Mouse (Mus musculus) thymus, adult 2 months (tissue): ENCODE measurements around the gene Dnpep. TPM values are rescaled to one million over a fixed set of nuclear protein-coding genes. Genes with fewer than 3 reads are reported as not detected.

ENCODE experiments used
- DNase-seq: peaks from one replicate; pipeline ENCODE4 v3.0.0; 2021
- H3K27ac ChIP-seq: fragments of 200-500 bp; 2 replicates; pipeline ENCODE4 v1.5.1; 2012; ENCODE audit warnings: low read length, control low read depth; ENCODE audit not compliant: control insufficient read depth, insufficient read depth
- H3K27me3 ChIP-seq: fragments of 200-500 bp; 2 replicates; pipeline ENCODE4 v1.6.1; 2012; ENCODE audit warnings: mild to moderate bottlenecking, low read length, moderate library complexity, mixed read lengths; ENCODE audit not compliant: control insufficient read depth, insufficient read depth
- H3K36me3 ChIP-seq: fragments of 200-500 bp; 2 replicates; pipeline ENCODE4 v1.6.1; 2012; ENCODE audit warnings: mild to moderate bottlenecking, low read length, moderate library complexity; ENCODE audit not compliant: control insufficient read depth, insufficient read depth
- H3K4me1 ChIP-seq: fragments of 200-500 bp; replicated peaks from 2 replicates; pipeline ENCODE4 v1.6.1; 2012; ENCODE audit warnings: low read length; ENCODE audit not compliant: control insufficient read depth, insufficient read depth
- H3K4me3 ChIP-seq: fragments of 200-500 bp; 2 replicates; pipeline ENCODE4 v1.5.1; 2012; ENCODE audit warnings: mild to moderate bottlenecking, low read length, control low read depth, moderate library complexity; ENCODE audit not compliant: control insufficient read depth, insufficient read depth
- CTCF ChIP-seq: fragments of 200-500 bp; IDR thresholded peaks from 2 replicates; pipeline ENCODE4 v1.5.1; 2012; ENCODE audit warnings: mild to moderate bottlenecking, control low read depth, low read length, moderate library complexity, borderline replicate concordance; ENCODE audit not compliant: control insufficient read depth, poor library complexity, insufficient read depth; ENCODE audit errors: extremely low read depth
- POLR2A ChIP-seq: fragments of 200-500 bp; IDR thresholded peaks from 2 replicates; pipeline ENCODE4 v1.6.1; 2012; ENCODE audit warnings: mild to moderate bottlenecking, low read length, control low read depth, moderate library complexity; ENCODE audit not compliant: control insufficient read depth, poor library complexity, insufficient read depth; ENCODE audit errors: extremely low read depth
- WGBS: fragments of 180-500 bp; shearing (Covaris S2); methylation state at CpG from one replicate; pipeline ENCODE4 v1.1.7; 2018; 5-methylcytosine and 5-hydroxymethylcytosine counted together
- polyA plus RNA-seq: library from polyadenylated mRNA; depleted of rRNA; stranded (reverse); fragments of >200 nt; gene quantifications from 2 replicates; pipeline ENCODE4 v1.2.3, GENCODE M21; 2012

Gene Dnpep
- polyA plus RNA-seq, 1 experiment: 132 TPM

DNA sequence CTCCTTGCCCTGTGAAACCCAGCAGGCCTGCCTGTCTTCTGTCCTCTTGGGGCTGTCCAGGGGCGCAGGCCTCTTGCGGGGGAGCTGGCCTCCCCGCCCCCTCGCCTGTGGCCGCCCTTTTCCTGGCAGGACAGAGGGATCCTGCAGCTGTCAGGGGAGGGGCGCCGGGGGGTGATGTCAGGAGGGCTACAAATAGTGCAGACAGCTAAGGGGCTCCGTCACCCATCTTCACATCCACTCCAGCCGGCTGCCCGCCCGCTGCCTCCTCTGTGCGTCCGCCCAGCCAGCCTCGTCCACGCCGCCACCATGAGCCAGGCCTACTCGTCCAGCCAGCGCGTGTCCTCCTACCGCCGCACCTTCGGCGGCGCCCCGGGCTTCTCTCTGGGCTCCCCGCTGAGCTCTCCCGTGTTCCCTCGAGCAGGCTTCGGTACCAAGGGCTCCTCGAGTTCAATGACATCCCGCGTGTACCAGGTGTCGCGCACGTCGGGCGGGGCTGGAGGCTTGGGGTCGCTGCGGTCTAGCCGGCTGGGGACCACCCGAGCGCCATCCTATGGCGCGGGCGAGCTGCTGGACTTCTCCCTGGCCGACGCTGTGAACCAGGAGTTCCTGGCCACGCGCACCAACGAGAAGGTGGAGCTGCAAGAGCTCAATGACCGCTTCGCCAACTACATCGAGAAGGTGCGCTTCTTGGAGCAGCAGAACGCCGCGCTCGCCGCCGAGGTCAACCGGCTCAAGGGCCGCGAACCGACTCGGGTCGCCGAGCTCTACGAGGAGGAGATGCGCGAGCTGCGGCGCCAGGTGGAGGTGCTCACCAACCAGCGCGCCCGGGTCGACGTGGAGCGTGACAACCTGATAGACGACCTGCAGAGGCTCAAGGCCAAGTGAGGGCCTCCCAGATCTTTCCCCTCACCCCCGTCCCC lies 42.6 kb upstream of the Dnpep start, which contains the start of gene Des:
Des (plus strand) TSS at position 218 of the 920 bp plus-strand sequence.
- DNase-seq: no peak
- TF ChIP-seq POLR2A (no peak), CTCF (no peak)
- WGBS: 12% methylated on average over 80 of the region's 80 CpGs

DNA sequence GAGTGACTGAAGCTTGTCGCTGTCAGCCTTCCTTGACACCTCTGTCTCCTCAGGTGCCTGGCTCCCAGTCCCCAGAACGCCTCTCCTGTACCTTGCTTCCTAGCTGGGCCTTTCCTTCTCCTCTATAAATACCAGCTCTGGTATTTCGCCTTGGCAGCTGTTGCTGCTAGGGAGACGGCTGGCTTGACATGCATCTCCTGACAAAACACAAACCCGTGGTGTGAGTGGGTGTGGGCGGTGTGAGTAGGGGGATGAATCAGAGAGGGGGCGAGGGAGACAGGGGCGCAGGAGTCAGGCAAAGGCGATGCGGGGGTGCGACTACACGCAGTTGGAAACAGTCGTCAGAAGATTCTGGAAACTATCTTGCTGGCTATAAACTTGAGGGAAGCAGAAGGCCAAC lies 41.6 kb upstream of the Dnpep start:
- no peak overlapping the region for H3K4me3 ChIP-seq
- H3K36me3 ChIP-seq: no peaks in the 10 kb centered on the region
- TF ChIP-seq POLR2A (no peak), CTCF (no peak)
- no peak overlapping the region for H3K27ac ChIP-seq
- no peak for DNase-seq
- H3K4me1 ChIP-seq: no peaks in the 10 kb centered on the region
- WGBS: 83% methylated on average over 13 of the region's 13 CpGs
- H3K27me3 ChIP-seq: peaks cover 7% of the 10 kb centered on the region; the same call in 1 of the 2 replicates

More for the DNA sequence above, 42.6 kb upstream of the Dnpep start, which contains the start of gene Des:
- Histone ChIP-seq H3K4me3 (no peak within 1 kb of the TSS), H3K36me3 (no peaks in the 10 kb centered on the region), H3K4me1 (no peaks in the 10 kb centered on the region), H3K27ac (no peak within 1 kb of the TSS), H3K27me3 (peaks cover 7% of the 10 kb centered on the region; the same call in 1 of the 2 replicates)

DNA sequence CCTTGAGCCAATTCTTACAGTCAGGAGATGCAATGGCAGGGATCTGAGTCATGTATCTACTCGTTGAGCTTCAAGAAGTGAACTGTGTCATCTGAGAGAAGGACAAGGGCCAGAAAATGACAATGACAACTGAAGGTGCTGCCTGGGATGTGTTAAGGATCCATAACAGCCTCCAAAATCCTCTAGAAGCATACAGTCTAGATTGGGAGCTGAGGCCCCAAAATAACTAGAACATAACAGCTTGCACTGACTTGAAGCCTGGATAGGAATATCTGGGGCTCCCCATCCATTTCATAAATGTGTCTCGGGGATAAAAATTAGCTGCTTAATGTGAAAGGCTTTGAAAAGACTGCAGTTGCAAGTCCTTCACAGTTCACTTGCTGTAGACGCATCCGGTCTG lies 40.2 kb upstream of the Dnpep start:
- peaks cover 7% of the 10 kb centered on the region; the same call in 1 of the 2 replicates for H3K27me3 ChIP-seq
- H3K4me1 ChIP-seq: no peaks in the 10 kb centered on the region
- no peak overlapping the region for H3K27ac ChIP-seq
- no peak for DNase-seq
- 91% methylated on average over 4 of the region's 4 CpGs for WGBS
- H3K4me3 ChIP-seq: no peak overlapping the region
- no peaks in the 10 kb centered on the region for H3K36me3 ChIP-seq
- no peak for TF ChIP-seq CTCF
- no peak for TF ChIP-seq POLR2A

DNA sequence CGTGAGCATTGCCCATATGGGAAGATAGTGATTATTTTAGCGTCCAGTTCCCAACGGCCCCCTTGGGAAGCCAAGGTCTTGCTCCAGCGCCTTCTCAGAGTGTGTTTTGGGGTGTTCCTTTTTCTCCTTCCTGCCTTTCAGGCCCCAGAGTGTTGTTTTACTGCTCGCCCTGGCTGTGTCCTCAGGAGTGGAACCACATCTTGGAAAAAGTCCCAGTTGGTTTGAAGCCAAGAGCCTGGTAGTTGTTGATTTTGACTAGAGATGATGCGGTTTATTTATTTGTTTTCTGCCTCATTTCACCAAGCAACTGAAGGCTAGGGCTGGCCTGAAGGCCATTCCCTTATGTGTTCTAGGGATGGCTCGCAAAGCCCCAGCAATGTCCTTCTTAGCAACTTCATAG lies 39.5 kb upstream of the Dnpep start:
- 79% methylated on average over 7 of the region's 7 CpGs for WGBS
- H3K36me3 ChIP-seq: no peaks in the 10 kb centered on the region
- no peak overlapping the region for H3K27ac ChIP-seq
- H3K27me3 ChIP-seq: peaks cover 7% of the 10 kb centered on the region; the same call in 1 of the 2 replicates
- no peak for DNase-seq
- H3K4me1 ChIP-seq: no peaks in the 10 kb centered on the region
- TF ChIP-seq POLR2A: no peak
- no peak for TF ChIP-seq CTCF
- H3K4me3 ChIP-seq: no peak overlapping the region

DNA sequence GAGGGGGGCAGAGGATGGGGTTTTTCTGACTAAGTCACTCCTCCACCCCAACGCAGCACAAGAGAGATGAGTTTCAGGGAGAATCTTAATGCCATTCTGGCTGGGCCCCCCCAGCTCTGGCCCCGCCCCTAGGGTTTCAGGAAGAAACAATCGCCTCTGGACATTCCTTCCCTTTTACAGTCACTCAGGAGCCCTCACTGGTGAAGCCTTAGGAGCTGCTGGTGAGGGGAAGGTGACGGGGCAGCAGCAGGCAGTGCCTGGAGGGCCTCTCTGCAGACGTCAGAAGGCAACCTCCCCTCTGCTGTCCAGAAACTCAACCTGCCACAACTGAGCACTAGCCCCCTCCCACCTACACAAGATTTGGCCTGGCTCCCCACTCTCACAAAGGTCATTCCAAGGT lies 31.5 kb upstream of the Dnpep start:
- DNase-seq: no peak
- H3K27ac ChIP-seq: no peak overlapping the region
- no peaks in the 10 kb centered on the region for H3K4me1 ChIP-seq
- 62% methylated on average over 5 of the region's 5 CpGs for WGBS
- no peak overlapping the region for H3K4me3 ChIP-seq
- H3K27me3 ChIP-seq: no peaks in the 10 kb centered on the region
- no peaks in the 10 kb centered on the region for H3K36me3 ChIP-seq
- TF ChIP-seq CTCF (no peak), POLR2A (no peak)

DNA sequence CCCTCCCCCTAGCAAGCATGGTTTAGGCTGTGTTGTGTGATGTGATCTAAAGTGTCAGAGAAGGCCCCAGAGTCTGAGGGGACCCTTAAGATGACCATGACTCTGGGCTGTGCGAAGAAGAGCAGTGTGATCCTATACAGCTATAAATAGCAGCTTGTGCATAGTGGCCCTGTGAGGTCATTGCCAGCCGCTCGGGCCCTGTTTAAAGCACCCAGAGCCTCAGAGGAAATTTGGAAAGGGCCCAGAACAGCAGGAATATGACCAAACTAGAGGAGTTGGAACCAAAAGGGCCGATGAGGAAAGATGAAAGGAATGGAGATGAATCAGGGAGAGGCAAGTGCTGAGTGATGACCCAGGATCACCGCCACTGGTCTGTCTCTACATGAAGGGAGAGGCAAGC lies 29.5 kb upstream of the Dnpep start:
- 85% methylated on average over 5 of the region's 5 CpGs for WGBS
- TF ChIP-seq CTCF (no peak), POLR2A (no peak)
- no peaks in the 10 kb centered on the region for H3K27me3 ChIP-seq
- H3K4me1 ChIP-seq: no peaks in the 10 kb centered on the region
- no peak overlapping the region for H3K27ac ChIP-seq
- H3K36me3 ChIP-seq: no peaks in the 10 kb centered on the region
- DNase-seq: no peak
- H3K4me3 ChIP-seq: no peak overlapping the region
